Mouse (Mus musculus): Measurements from ENCODE around the gene Zfp667. TPM values are rescaled to one million over a fixed set of nuclear protein-coding genes. Genes with fewer than 3 reads are reported as not detected.
"Not testable (repeated sequence)": the region's sequence is repeated elsewhere in the genome, so short reads cannot be mapped to it uniquely, and the experiment has no call there.

The Zfp667 gene
- total RNA-seq (2021): 1 to 10 TPM; 3.2 to 3.8 TPM
- long read RNA-seq, experiment 1, partial matches to known transcripts: 0 of 3 reads
- long read RNA-seq, experiment 1, other reads (novel, unspliced or antisense): 0 of 3 reads
- long read RNA-seq, experiment 2, transcript Zfp667-201 (5 exons, 3,672 nt): major isoform, 7 of 9 reads
- long read RNA-seq, experiment 2, partial matches to known transcripts: 0 of 9 reads
- long read RNA-seq, experiment 2, other reads (novel, unspliced or antisense): 2 of 9 reads

- no peak for TF ChIP-seq CTCF (IDR thresholded peaks at IDR 0.05)
- intact Hi-C loops (cut with DNase I): loop anchor here (5.0 to 10.0 kb wide), 3 partner anchors 79 to 1781 kb away; partner anchors contain the start of genes Fiz1, Ppp1r12c, Zfp524 and Zfp78
- DNase-seq: peak; percentile 99
- Histone ChIP-seq H3K4me3 (peak within 1 kb of the TSS; percentile 79), H3K27ac (peak within 1 kb of the TSS; percentile 87)
Measured at GRCm38 (mm10) chr7:6285842-6286705, at the start of gene Zfp667. Gene Zfp667, plus strand, starts transcription at chr7:6286579.

GRCm38 (mm10) chr7:6239787-6240186, 46.6 kb upstream of the Zfp667 start:
- no peak overlapping the region for H3K4me3 ChIP-seq
- DNase-seq: no peak
- TF ChIP-seq CTCF (IDR thresholded peaks at IDR 0.05): no peak
- intact Hi-C loops (cut with DNase I): loop anchor here (2.0 kb wide), 1 partner anchor 43 kb away; no protein-coding TSS in a partner anchor
- H3K27ac ChIP-seq: no peak overlapping the region

- peak; percentile 57 for TF ChIP-seq CTCF (IDR thresholded peaks at IDR 0.05)
- not testable (repeated sequence) for H3K27ac ChIP-seq, H3K4me3 ChIP-seq
- intact Hi-C loops (cut with DNase I): loop anchor here (2.0 kb wide), 1 partner anchor 42 kb away; no protein-coding TSS in a partner anchor
- DNase-seq: peak; percentile 41
Measured at GRCm38 (mm10) chr7:6240841-6241425, 45.4 kb upstream of the Zfp667 start.

DNA sequence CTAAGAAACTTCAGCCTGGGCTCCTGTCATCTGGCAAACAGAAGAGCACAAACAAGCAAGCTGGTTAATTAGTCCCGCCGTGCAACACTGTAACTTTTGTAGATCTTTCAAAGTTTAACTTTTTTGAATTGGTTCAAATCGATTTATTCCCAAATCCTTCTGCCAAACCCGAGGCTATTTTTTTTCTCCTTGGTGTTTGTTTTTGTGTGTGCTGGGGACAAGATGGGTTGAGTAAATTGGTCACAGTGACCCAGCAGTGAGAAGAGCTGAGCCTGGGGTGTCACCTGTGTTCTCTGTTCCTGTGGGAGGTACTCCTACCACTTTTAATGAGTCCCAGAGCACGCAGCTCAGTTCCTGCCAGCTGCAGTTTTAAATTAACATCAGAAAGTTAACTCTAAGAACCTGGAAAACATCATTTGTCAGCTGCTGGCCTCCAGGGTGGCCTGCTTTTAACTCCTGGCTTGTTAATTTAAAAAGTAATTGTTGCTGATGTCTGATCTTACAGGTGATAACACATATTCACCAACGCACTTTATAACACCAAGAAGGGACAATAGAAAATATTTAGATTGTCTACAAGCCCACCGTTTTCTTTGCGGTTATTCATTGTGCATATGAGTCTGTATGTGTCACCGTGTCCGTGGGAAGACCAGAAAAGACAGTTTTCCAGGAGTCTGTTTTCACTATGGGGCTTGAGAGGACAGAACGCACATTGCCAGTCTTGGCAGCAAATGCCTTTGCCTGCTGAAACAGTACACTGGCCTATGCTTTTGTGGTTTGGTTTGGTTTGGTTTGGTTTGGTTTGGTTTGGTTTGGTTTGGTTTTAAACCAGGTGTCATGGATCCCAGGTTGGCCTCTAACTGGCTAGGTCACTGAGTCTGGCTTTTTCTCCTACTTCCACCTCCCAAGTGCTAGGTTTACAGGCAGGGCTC, 41.8 kb upstream of the Zfp667 start:
- H3K27ac ChIP-seq: no peak overlapping the region
- no peak for DNase-seq
- intact Hi-C loops (cut with DNase I): no loop called here
- no peak for TF ChIP-seq CTCF (IDR thresholded peaks at IDR 0.05)
- H3K4me3 ChIP-seq: no peak overlapping the region

- no peak for TF ChIP-seq CTCF (IDR thresholded peaks at IDR 0.05)
- Histone ChIP-seq H3K27ac (no peak within 1 kb of the TSS), H3K4me3 (no peak within 1 kb of the TSS)
- no peak for DNase-seq
- intact Hi-C loops (cut with DNase I): no loop called here
Measured at GRCm38 (mm10) chr7:6252410-6252809, 34.0 kb upstream of the Zfp667 start, which contains the start of gene Epp13. Gene Epp13, plus strand, starts transcription at chr7:6252710.

GRCm38 (mm10) chr7:6254451-6254850, 31.9 kb upstream of the Zfp667 start:
- TF ChIP-seq CTCF (IDR thresholded peaks at IDR 0.05): no peak
- no peak for DNase-seq
- H3K27ac ChIP-seq: no peak overlapping the region
- intact Hi-C loops (cut with DNase I): no loop called here
- H3K4me3 ChIP-seq: no peak overlapping the region

DNA sequence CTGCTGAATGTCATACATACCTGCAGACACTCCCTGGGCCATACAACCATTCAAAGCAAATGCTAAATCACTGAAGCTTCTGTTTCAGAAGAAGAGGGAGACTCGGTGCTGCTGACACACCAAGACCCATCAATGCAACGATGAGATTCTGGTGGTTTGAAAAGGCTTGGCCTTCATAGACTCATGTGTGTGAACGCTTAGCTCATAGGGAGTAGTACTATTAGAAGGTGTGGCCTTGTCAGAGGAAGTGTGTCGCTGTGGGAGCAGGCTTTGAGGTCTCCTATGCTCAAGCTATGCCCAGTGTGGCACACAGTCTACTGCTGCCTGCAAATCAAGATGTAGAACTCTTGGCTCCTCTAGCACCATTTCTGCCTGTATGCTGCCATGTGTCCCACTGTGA, 29.0 kb upstream of the Zfp667 start:
- no peak for DNase-seq
- no peak overlapping the region for H3K4me3 ChIP-seq
- no peak overlapping the region for H3K27ac ChIP-seq
- intact Hi-C loops (cut with DNase I): no loop called here
- no peak for TF ChIP-seq CTCF (IDR thresholded peaks at IDR 0.05)

- H3K27ac ChIP-seq: no peak overlapping the region
- no peak for DNase-seq
- TF ChIP-seq CTCF (IDR thresholded peaks at IDR 0.05): no peak
- H3K4me3 ChIP-seq: no peak overlapping the region
- intact Hi-C loops (cut with DNase I): no loop called here
Measured at GRCm38 (mm10) chr7:6258232-6259220, 27.9 kb upstream of the Zfp667 start.

GRCm38 (mm10) chr7:6260004-6260403, 26.4 kb upstream of the Zfp667 start:
- intact Hi-C loops (cut with DNase I); DNase-seq; H3K4me3 ChIP-seq; H3K27ac ChIP-seq: not testable (repeated sequence)

DNA sequence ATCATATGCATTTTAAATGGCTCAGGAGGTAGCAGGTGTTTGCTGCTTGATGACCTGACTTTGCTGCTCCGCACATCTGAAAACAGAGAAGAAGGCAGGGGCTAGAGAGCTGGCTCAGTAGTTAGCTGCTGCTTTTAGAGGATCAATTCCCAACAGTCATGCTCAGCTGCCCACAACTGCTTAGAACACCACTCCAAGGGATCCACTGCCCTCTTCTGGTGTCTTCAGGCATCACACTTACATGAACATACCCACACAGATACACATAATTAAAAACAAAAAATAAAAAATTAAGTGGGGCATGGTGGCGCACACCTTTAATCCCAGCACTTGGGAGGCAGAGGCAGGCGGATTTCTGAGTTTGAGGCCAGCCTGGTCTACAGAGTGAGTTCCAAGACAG, 24.3 kb upstream of the Zfp667 start:
- no peak for TF ChIP-seq CTCF (IDR thresholded peaks at IDR 0.05)
- intact Hi-C loops (cut with DNase I): no loop called here
- DNase-seq: no peak
- Histone ChIP-seq H3K4me3 (no peak overlapping the region), H3K27ac (no peak overlapping the region)

- DNase-seq: no peak
- intact Hi-C loops (cut with DNase I): no loop called here
- no peak for TF ChIP-seq CTCF (IDR thresholded peaks at IDR 0.05)
- no peak overlapping the region for H3K27ac ChIP-seq
- no peak overlapping the region for H3K4me3 ChIP-seq
Measured at GRCm38 (mm10) chr7:6262984-6263383, 23.4 kb upstream of the Zfp667 start.

Data from gastrocnemius, adult 2 months (tissue).